Mouse (Mus musculus) spleen, postnatal 14 days (tissue): ENCODE measurements around the gene Gm10670.
"Not testable (repeated sequence)": the region's sequence is repeated elsewhere in the genome, so short reads cannot be mapped to it uniquely, and the experiment has no call there.

ENCODE experiments used
- DNase-seq, 2 experiments: peaks; one replicate each; pipeline ENCODE4 v3.0.0; 2021 to 2022; ENCODE audit warnings: low spot score in 2 of 2

Gene Gm10670

DNA sequence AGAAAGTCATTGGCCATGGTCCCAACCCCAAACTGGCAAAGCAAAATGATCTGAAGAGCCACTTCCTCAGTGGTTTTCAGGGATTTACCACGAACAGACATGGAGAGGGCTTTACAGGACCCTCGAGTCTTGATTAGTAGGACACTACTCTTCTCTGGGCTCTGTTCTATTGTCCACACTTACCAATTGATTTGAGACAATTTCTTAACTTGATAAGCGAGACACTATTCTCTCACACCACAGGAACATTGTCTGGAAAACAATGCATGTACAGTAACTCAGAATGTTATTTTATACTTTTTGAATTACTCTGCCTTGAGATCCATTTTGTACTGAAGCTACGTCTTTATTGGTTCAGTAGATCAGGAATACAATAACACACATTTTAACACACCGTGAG is at the start of gene Gm10670:
Gene Gm10670, minus strand, starts transcription at position 101 of the 400 bp plus-strand sequence.
- not testable (repeated sequence) for DNase-seq

GRCm38 (mm10) chr7:20510434-20510833 is 35.7 kb upstream of the Gm10670 start, which contains the start of gene Vmn1r103:
Vmn1r103 (minus strand) TSS chr7:20510534.
- DNase-seq = not testable (repeated sequence)

GRCm38 (mm10) chr7:20442493-20442892 is 32.2 kb downstream of the Gm10670 start, which contains the start of gene Vmn1r101:
Vmn1r101 (minus strand) TSS chr7:20442593.
- DNase-seq = not testable (repeated sequence)
